Mouse (Mus musculus) left cerebral cortex, adult 9 months (tissue): ENCODE data around the gene Sirpa.

Experiments
- DNase-seq, 2 experiments: peaks; one replicate each; pipeline ENCODE4 v3.0.0; 2022; ENCODE audit warnings: low spot score in 2 of 2

The Sirpa gene

GRCm38 (mm10) chr2:129592459-129593140, at the start of gene Sirpa:
Sirpa (plus strand) TSS chr2:129592835.
- DNase-seq = peak; percentile 81 to 87

- no peak for DNase-seq
Measured at GRCm38 (mm10) chr2:129544448-129544847, 48.2 kb upstream of the Sirpa start.

GRCm38 (mm10) chr2:129544919-129545318, 47.7 kb upstream of the Sirpa start:
- no peak for DNase-seq

GRCm38 (mm10) chr2:129545596-129545995, 47.0 kb upstream of the Sirpa start:
- DNase-seq = no peak

GRCm38 (mm10) chr2:129546772-129547171, 45.9 kb upstream of the Sirpa start:
- DNase-seq = no peak

GRCm38 (mm10) chr2:129549537-129550135, 43.0 kb upstream of the Sirpa start:
- DNase-seq = no peak

GRCm38 (mm10) chr2:129550781-129551180, 41.9 kb upstream of the Sirpa start:
- DNase-seq = no peak

GRCm38 (mm10) chr2:129556081-129556480, 36.6 kb upstream of the Sirpa start:
- DNase-seq = no peak

- DNase-seq = no peak
Measured at GRCm38 (mm10) chr2:129558008-129558874, 34.4 kb upstream of the Sirpa start.

GRCm38 (mm10) chr2:129558875-129559219, 33.8 kb upstream of the Sirpa start:
- DNase-seq = no peak

GRCm38 (mm10) chr2:129561796-129562195, 30.8 kb upstream of the Sirpa start:
- peak in 1 of 2 experiments; percentile 49 for DNase-seq

- DNase-seq = peak; percentile 45 to 63
Measured at GRCm38 (mm10) chr2:129563944-129564709, 28.5 kb upstream of the Sirpa start.

- DNase-seq = peak in 1 of 2 experiments; percentile 57
Measured at GRCm38 (mm10) chr2:129569120-129569519, 23.5 kb upstream of the Sirpa start.

- DNase-seq = no peak
Measured at GRCm38 (mm10) chr2:129569556-129569955, 23.1 kb upstream of the Sirpa start.

- DNase-seq = no peak
Measured at GRCm38 (mm10) chr2:129573701-129574273, 18.8 kb upstream of the Sirpa start.

GRCm38 (mm10) chr2:129574395-129575046, 18.1 kb upstream of the Sirpa start:
- peak in 1 of 2 experiments; percentile 85 for DNase-seq

GRCm38 (mm10) chr2:129575113-129575512, 17.5 kb upstream of the Sirpa start:
- DNase-seq = no peak

GRCm38 (mm10) chr2:129576611-129577447, 15.8 kb upstream of the Sirpa start:
- no peak for DNase-seq

- DNase-seq = peak in 1 of 2 experiments; percentile 81
Measured at GRCm38 (mm10) chr2:129580656-129581055, 12.0 kb upstream of the Sirpa start.

- no peak for DNase-seq
Measured at GRCm38 (mm10) chr2:129581826-129582225, 10.8 kb upstream of the Sirpa start.
